Mouse (Mus musculus) heart, embryonic 15.5 days (tissue): ENCODE measurements at regions not wholly inside any gene's neighbourhood (a gene's known extent, or its start where the extent isn't known, plus 50 kb on each side); places are given as distances from the start of the nearest gene placed in this dataset.

Experiments used
- ATAC-seq: fragments of 200-750 bp; cut with Nextera tagmentation; replicated peaks from 2 replicates; pipeline ENCODE4 v1.8.0; 2017; ENCODE audit warnings: low read depth, moderate TSS enrichment; ENCODE audit not compliant: insufficient number of reproducible peaks, insufficient read depth, low FRiP score
- H3K27ac ChIP-seq: fragments of 300-500 bp; sonication (generic); 2 replicates; pipeline ENCODE4 v1.5.1; 2015; ENCODE audit warnings: mild to moderate bottlenecking, inconsistent platforms
- H3K27me3 ChIP-seq: fragments of 300-500 bp; sonication (generic); 2 replicates; pipeline ENCODE4 v1.6.1; 2015; ENCODE audit warnings: inconsistent platforms
- H3K36me3 ChIP-seq: fragments of 300-500 bp; sonication (generic); 2 replicates; pipeline ENCODE4 v1.6.1; 2015; ENCODE audit warnings: mild to moderate bottlenecking, inconsistent platforms
- H3K4me1 ChIP-seq: fragments of 300-500 bp; sonication (generic); replicated peaks from 2 replicates; pipeline ENCODE4 v1.6.1; 2015; ENCODE audit warnings: inconsistent platforms
- H3K4me2 ChIP-seq: fragments of 300-500 bp; sonication (generic); 2 replicates; pipeline ENCODE4 v1.6.1; 2015; ENCODE audit warnings: inconsistent platforms, mild to moderate bottlenecking, moderate library complexity
- H3K4me3 ChIP-seq: fragments of 300-500 bp; sonication (generic); 2 replicates; pipeline ENCODE4 v1.5.1; 2015; ENCODE audit warnings: mild to moderate bottlenecking, inconsistent platforms
- H3K9ac ChIP-seq: fragments of 300-500 bp; sonication (generic); 2 replicates; pipeline ENCODE4 v1.6.1; 2015; ENCODE audit warnings: mild to moderate bottlenecking, inconsistent platforms
- H3K9me3 ChIP-seq: fragments of 300-500 bp; sonication (generic); replicated peaks from 2 replicates; pipeline ENCODE4 v1.6.1; 2016; ENCODE audit warnings: inconsistent platforms
- WGBS: fragments of 180-500 bp; shearing (Covaris S2); methylation state at CpG from one replicate; pipeline ENCODE4 v1.1.7; 2015; ENCODE audit warnings: mixed read lengths; 5-methylcytosine and 5-hydroxymethylcytosine counted together

DNA sequence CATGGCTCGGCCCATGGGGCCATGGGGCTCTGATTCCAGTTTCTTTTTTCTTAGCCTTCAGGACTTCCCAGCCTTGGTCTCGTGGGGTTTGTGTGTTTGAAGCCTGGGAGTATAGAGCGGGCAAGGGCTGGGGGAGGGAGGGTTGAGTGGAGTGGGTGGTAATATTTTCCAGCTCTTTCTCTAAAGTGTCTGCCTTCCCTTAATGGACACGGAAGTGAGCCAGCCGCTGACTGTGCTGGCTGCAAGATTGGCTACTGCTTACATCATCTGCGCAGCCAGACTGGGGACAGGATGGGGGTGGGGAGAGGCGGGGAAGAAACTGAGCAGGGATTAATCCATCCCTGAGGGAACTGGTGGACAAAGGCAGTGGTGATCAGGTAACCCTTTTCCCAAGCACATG, 52.3 kb downstream of the Tnp1 start:
- Histone ChIP-seq H3K9me3 (no peaks in the 10 kb centered on the region), H3K36me3 (no peaks in the 10 kb centered on the region), H3K9ac (no peak overlapping the region), H3K4me2 (peak overlapping the region; percentile 42), H3K4me1 (peaks cover 19% of the 10 kb centered on the region), H3K27me3 (no peaks in the 10 kb centered on the region), H3K4me3 (no peak overlapping the region), H3K27ac (peak overlapping the region; percentile 56)
- WGBS = 21% methylated on average over 7 of the region's 7 CpGs
- peak; percentile 86 for ATAC-seq

DNA sequence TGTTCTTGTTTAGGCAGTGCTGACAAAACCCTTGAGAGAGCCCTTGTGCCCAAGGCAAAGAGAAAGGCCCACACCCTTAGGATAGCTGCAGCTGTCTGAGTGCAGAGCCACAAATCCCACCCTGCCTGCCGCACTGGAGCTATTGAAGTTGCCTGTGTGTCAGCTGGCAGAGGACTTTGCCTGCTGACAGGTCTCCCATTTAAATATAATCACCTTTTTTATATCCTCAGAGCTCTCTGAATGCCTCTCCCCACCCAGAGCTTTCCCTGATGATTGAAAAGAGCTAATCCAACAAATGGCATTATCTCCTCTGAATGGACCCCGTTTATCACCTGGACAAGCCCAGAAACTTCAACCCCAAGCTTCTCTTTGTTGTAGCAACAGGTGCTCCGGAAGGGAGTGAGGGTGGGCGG, 55.5 kb downstream of the Tnp1 start:
- no peak overlapping the region for H3K4me2 ChIP-seq
- peaks cover 29% of the 10 kb centered on the region for H3K4me1 ChIP-seq
- ATAC-seq = no peak
- no peak overlapping the region for H3K4me3 ChIP-seq
- no peaks in the 10 kb centered on the region for H3K9me3 ChIP-seq
- H3K27me3 ChIP-seq = no peaks in the 10 kb centered on the region
- 0 out of 2 replicates have a peak overlapping the region, but pooled peaks have one; percentile 11 for H3K27ac ChIP-seq
- no peaks in the 10 kb centered on the region for H3K36me3 ChIP-seq
- WGBS = 21% methylated on average over 4 of the region's 4 CpGs
- no peak overlapping the region for H3K9ac ChIP-seq

DNA sequence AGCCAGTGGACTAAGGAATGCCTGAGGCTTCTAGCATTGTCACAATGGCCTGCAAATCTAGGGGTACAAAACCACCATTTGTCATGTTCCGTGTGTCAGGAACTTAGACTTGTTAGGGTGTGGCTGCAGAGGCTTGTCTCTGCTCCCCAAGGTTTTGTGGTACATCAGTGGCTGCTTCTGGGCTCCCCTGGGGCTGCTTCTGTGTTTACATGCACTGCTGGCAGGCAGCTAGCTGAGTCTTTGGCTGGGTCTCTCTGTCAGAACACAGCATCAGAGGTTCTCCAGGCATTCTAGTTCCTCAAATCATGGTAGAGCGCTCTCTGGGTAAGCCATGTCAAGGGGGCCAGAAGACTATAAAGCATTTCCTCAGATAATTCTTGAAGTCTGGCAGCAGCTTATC, 60.3 kb downstream of the Tnp1 start:
- Histone ChIP-seq H3K36me3 (no peaks in the 10 kb centered on the region), H3K27me3 (no peaks in the 10 kb centered on the region), H3K4me2 (no peak overlapping the region), H3K9ac (no peak overlapping the region), H3K4me3 (no peak overlapping the region), H3K27ac (no peak overlapping the region), H3K9me3 (no peaks in the 10 kb centered on the region), H3K4me1 (peaks cover 18% of the 10 kb centered on the region)
- WGBS = 44% methylated on average over 2 of the region's 2 CpGs
- no peak for ATAC-seq

DNA sequence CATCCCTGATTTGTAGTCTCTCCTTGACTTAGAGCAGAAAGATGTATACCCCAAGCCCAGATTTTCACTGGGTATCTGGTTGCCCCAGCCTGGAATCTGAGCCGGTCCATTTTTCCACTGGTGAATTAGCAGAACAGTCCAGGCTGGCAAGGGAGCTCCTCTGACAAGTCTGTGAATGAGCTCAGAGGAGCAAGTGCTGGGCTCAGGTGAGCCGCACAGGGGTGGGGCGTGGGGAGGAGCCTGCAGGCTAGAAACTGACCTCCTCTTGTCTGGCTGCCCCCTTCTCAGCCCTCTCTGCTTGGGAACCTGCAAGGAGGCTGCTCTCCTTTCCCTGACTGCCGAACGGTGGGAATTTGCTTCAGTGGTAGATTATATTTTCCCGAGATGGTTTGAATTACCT, 62.8 kb downstream of the Tnp1 start:
- Histone ChIP-seq H3K27me3 (no peaks in the 10 kb centered on the region), H3K36me3 (no peaks in the 10 kb centered on the region), H3K27ac (no peak overlapping the region), H3K9ac (no peak overlapping the region), H3K4me3 (no peak overlapping the region), H3K4me2 (no peak overlapping the region), H3K4me1 (peaks cover 12% of the 10 kb centered on the region), H3K9me3 (no peaks in the 10 kb centered on the region)
- 66% methylated on average over 6 of the region's 6 CpGs for WGBS
- no peak for ATAC-seq

DNA sequence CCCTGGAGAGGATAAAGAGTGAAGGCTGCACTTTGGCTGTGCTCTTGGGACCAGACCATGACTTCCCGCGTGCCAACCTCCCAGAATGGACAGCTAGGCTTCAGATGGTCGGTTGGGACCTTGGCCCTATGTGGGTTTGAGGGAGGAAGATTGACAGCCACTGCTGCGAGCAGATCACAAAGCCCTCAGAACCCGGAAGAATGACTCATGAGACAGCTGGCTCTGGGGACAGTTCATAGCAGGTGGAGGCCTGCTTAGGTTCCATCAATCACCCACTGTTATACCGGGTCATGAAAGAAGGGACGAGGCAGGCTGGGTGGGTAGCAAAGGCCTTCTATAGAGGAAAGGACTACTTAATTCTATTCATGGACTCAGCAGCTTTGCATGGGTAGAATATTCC, 63.9 kb downstream of the Tnp1 start:
- 71% methylated on average over 7 of the region's 7 CpGs for WGBS
- Histone ChIP-seq H3K9me3 (no peaks in the 10 kb centered on the region), H3K27ac (no peak overlapping the region), H3K36me3 (no peaks in the 10 kb centered on the region), H3K9ac (no peak overlapping the region), H3K27me3 (no peaks in the 10 kb centered on the region), H3K4me1 (peaks cover 17% of the 10 kb centered on the region), H3K4me3 (no peak overlapping the region), H3K4me2 (no peak overlapping the region)
- no peak for ATAC-seq

DNA sequence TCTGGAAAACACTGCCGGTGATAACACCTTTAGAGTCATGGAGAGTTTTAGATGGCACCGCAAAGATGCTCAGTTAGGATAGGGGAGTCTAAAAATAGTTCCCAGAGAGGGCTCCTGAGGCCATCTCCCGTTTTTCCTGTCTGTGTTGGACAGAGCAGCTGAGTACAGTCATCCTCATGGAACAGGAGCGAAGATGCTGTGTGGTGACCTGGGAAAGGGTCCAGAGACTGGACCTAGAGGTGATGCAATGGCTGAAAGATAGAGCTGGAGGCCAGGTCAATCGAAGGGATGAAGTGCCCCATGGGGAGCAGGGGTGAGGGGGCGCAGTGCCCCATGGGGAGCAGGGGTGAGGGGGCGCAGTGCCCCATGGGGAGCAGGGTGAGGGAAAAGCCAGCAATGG, 64.3 kb downstream of the Tnp1 start:
- no peak overlapping the region for H3K27ac ChIP-seq
- 75% methylated on average over 7 of the region's 7 CpGs for WGBS
- no peaks in the 10 kb centered on the region for H3K9me3 ChIP-seq
- no peak overlapping the region for H3K4me3 ChIP-seq
- H3K4me1 ChIP-seq = peaks cover 20% of the 10 kb centered on the region
- no peak for ATAC-seq
- H3K36me3 ChIP-seq = no peaks in the 10 kb centered on the region
- H3K9ac ChIP-seq = no peak overlapping the region
- no peaks in the 10 kb centered on the region for H3K27me3 ChIP-seq
- H3K4me2 ChIP-seq = no peak overlapping the region

DNA sequence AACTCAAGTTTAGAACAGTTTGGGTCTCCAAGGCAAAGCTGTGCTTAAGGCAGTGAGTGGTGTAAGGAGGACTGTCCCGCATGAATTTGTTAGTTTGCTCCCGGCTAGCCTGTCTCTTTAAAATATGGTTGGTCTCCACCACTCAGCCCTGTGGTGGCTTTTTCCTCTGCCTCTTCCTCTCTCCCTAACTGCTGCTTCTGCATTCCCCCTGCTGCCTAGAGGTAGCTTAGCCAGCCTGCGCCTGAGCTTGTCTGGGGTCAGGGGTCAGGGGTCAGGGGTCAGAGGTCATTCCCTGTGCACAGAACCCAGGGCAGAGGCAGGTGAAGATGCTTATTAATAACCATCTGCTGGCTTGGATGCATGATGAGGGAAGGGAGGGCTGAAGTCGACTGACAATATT, 69.5 kb downstream of the Tnp1 start:
- WGBS = 13% methylated on average over 4 of the region's 4 CpGs
- H3K4me1 ChIP-seq = peaks cover 43% of the 10 kb centered on the region
- H3K27ac ChIP-seq = peak overlapping the region; percentile 89

DNA sequence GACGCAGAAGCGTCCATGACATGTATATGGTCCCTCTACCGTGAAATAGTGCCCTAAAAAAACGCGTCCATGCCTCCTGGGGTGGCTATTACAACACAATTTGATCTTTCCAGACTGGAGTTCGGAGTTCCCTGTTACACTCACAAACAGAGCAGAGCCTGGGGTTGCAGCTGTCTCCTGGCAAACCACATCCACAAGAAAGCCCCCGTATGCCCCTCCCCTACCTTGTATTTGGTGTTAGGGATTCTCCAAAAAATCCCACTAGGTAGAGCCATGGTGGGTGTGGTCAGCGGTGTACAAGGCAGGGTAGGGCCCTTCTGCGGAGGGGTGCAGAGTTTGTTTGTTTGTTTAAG, 70.0 kb downstream of the Tnp1 start:
- H3K9ac ChIP-seq = no peak overlapping the region
- no peak overlapping the region for H3K4me3 ChIP-seq
- WGBS = 26% methylated on average over 9 of the region's 9 CpGs
- ATAC-seq = no peak
- H3K9me3 ChIP-seq = no peaks in the 10 kb centered on the region
- H3K4me1 ChIP-seq = peaks cover 43% of the 10 kb centered on the region
- no peaks in the 10 kb centered on the region for H3K27me3 ChIP-seq
- H3K36me3 ChIP-seq = no peaks in the 10 kb centered on the region
- peak overlapping the region; percentile 56 for H3K4me2 ChIP-seq
- H3K27ac ChIP-seq = peak overlapping the region; percentile 89

More for the DNA sequence above, 69.5 kb downstream of the Tnp1 start:
- no peak overlapping the region for H3K4me2 ChIP-seq
- no peaks in the 10 kb centered on the region for H3K27me3 ChIP-seq
- H3K9me3 ChIP-seq = no peaks in the 10 kb centered on the region
- H3K9ac ChIP-seq = no peak overlapping the region
- H3K4me3 ChIP-seq = no peak overlapping the region
- no peaks in the 10 kb centered on the region for H3K36me3 ChIP-seq
- ATAC-seq = no peak

DNA sequence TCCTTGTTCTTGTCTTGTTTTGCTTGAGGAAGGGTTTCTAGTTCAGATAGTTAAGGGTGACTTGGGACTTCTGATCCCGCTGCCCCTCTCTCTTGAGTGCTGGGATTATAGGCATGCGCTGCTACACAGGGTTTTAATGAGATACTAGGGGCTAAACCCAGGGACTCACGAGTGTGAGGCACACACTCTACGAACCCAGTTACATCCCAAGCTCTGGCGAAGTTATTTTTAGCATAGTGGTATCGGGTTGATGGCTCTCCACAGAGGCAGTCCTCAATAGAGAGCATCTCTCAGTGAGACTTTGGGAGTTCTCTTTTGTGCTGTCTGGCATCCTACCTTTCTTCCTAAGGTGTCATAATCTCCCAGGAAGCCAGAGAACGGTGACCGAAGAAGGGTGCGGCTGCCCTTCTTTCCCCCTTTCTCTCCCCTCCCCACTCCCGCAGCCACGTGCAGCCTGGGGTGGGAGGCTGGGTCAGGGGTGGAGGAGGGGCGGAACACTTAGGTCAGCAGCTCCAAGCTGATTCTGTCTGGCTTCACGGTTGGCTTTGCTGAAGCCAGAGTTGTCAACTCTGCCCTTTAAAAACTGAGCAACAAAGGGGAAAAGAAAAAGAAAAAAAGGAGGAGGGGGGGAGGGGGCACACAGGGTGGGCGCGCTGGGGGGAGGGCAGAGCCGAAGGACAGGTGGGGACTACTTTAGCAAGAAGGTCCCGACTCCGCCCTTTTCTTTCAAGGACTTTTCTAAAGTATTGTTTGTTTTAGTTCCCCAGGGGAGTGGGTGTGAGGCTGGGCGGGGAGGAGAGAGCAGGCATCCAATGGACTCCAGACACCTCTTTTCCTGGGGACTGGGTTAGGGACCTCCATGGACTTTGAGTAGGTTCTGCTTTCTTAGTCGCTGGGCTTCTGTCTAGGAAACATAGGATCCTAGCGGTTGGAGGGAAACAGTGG, 70.4 kb upstream of the Igfbp5 start:
- peak overlapping the region; percentile 89 for H3K27ac ChIP-seq
- peaks cover 43% of the 10 kb centered on the region for H3K4me1 ChIP-seq
- peak overlapping the region; percentile 56 for H3K4me2 ChIP-seq
- H3K36me3 ChIP-seq = no peaks in the 10 kb centered on the region
- H3K4me3 ChIP-seq = no peak overlapping the region
- H3K27me3 ChIP-seq = no peaks in the 10 kb centered on the region
- WGBS = 9% methylated on average over 21 of the region's 21 CpGs
- H3K9ac ChIP-seq = no peak overlapping the region
- H3K9me3 ChIP-seq = no peaks in the 10 kb centered on the region
- ATAC-seq = no peak

DNA sequence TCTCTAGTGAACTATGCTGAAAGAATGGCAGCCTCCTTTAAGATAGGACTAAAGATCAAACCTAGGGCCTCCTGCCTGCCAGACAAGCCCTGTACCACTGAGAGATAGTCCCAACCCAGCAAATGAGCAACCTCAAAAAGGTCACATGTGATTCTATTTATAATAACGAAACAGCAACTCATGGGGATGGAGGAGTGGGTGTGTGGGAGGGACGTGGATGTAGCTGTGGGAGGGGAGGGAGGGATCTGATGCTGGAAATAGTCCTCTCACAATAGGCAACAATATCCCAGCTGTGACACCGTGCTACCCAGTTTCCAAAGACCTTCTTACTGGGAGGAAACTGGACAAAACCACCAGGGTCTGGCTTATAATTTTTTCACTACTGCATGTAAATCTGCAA, 69.5 kb upstream of the Igfbp5 start:
- Histone ChIP-seq H3K36me3 (no peaks in the 10 kb centered on the region), H3K9ac (no peak overlapping the region), H3K4me3 (no peak overlapping the region), H3K27me3 (no peaks in the 10 kb centered on the region), H3K4me1 (peaks cover 43% of the 10 kb centered on the region), H3K4me2 (peak overlapping the region; percentile 56), H3K9me3 (no peaks in the 10 kb centered on the region), H3K27ac (peak overlapping the region; percentile 89)
- 15% methylated on average over 3 of the region's 3 CpGs for WGBS
- peak; percentile 81 for ATAC-seq

DNA sequence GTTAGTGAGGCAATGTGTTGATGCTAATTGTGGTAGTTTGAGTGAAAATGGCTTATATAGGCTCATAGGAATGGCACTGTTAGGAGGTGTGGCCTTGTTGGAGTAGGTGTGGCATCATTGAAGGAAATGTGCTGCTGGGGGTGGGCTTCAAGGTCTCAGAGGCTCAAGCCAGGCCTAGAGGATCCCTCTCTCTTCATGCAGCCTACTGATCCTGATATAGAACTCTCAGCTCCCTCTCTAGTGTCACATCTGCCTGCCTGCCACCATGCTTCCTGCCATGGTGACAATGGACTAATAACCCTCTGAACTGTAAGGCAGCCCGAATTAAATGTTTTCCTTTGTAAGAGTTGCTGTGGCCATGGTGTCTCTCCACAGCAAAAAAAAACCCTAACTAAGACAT, 68.4 kb upstream of the Igfbp5 start:
- ATAC-seq = no peak
- Histone ChIP-seq H3K27me3 (no peaks in the 10 kb centered on the region), H3K9ac (no peak overlapping the region), H3K4me3 (no peak overlapping the region), H3K36me3 (no peaks in the 10 kb centered on the region), H3K9me3 (no peaks in the 10 kb centered on the region), H3K27ac (peak overlapping the region; percentile 89), H3K4me1 (peaks cover 43% of the 10 kb centered on the region), H3K4me2 (no peak overlapping the region)
- 81% methylated on average over 1 of the region's 1 CpGs for WGBS

DNA sequence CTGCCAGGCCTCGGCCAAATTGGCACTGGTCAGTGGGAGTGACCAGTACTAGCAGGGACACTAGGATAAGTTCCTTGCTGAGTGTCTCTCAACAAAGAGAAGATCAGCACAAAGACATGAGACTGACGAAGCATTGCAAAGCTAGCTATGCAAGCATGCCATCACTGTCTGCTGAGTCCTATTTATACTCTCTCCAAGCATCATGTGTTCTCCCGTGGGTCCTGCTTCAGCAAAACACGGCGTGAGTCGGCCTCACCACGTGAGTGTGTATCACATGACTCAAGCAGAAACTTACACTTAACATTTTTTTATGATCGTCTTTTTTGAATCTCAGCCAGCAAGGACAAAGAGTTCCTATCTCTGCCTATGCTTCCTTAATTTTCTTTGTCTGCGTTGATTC, 67.7 kb upstream of the Igfbp5 start:
- Histone ChIP-seq H3K9ac (no peak overlapping the region), H3K4me3 (no peak overlapping the region), H3K27ac (peak overlapping the region; percentile 50; the same call in 1 of the 2 replicates), H3K27me3 (no peaks in the 10 kb centered on the region), H3K4me2 (no peak overlapping the region), H3K4me1 (peaks cover 42% of the 10 kb centered on the region), H3K9me3 (no peaks in the 10 kb centered on the region), H3K36me3 (no peaks in the 10 kb centered on the region)
- 43% methylated on average over 9 of the region's 9 CpGs for WGBS
- ATAC-seq = no peak
